Mouse (Mus musculus): ENCODE results near the gene Serac1. TPM values are rescaled to one million over a fixed set of nuclear protein-coding genes. Genes with fewer than 3 reads are reported as not detected.

Serac1 gene
- polyA plus RNA-seq, 1 experiment from 2014 or later, result 13.6 TPM

DNA sequence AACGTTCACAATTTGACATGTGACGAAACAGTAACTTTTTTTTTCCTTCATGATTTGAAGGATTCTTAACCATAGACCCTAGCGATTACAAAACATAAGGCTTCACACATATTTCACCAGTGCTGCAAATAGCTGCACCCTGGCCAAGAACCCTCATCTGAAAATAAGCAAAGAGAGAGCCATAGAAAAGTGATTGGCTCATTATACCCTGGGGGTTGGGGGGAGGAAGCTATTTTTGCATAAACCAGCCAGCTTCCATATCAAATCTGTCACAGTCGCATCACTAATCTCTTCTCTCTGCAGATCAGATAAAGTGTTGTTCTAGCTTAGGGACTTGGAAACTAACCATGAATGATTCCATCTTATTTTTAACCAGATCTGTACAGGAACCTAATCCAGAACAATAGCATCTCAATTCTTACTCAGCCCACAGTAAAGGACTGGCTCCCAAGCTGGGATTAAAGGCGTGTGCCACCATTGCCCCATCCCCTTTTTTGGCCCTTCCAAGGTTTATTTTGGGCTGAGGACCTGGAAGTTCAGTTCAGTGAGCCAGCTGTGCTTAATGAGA lies 3.9 kb upstream of the Serac1 start:
- H3K9ac ChIP-seq, result no peak overlapping the region
- H3K27ac ChIP-seq, result no peak overlapping the region
- ATAC-seq (ENCODE audit: low FRiP score), result no peak
- WGBS, result 91% methylated on average over 5 of the region's 5 CpGs
- no peaks in the 10 kb centered on the region for H3K27me3 ChIP-seq (ENCODE audit: control insufficient read depth, insufficient read depth, low read length)
- H3K36me3 ChIP-seq (replicated peaks; ENCODE audit: control insufficient read depth, insufficient read depth), result peaks cover 49% of the 10 kb centered on the region
- H3K4me3 ChIP-seq (replicated peaks; ENCODE audit: low read length), result no peak overlapping the region
- H3K9me3 ChIP-seq (ENCODE audit: control insufficient read depth, low read length), result no peaks in the 10 kb centered on the region
- no peak overlapping the region for H3K4me2 ChIP-seq (replicated peaks)
- H3K4me1 ChIP-seq (replicated peaks; ENCODE audit: control insufficient read depth, insufficient read depth, low read length), result peaks cover 20% of the 10 kb centered on the region
- DNase-seq (ENCODE audit: low spot score), result no peak

DNA sequence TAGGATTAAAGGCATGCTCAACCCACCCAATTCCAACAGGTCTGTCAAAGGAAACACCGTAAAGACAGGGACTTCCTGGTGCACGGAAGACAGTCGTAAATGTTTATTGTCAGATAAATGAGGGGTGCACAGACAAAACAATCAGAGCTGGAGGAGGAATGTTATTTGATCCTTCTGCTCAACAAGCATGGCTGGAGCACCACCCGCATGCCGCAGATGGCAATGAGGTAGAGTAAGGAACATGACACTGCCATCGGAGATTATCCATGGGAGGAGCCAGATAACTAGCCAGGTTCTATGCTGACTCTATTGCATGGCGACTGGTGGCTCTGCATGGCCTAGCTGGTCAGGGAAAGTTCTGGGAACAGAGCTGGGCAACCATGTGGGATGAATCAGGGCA lies 6.1 kb downstream of the Serac1 start:
- Histone ChIP-seq H3K27ac (no peak overlapping the region), H3K9ac (no peak overlapping the region), H3K4me1 (replicated peaks; ENCODE audit: control insufficient read depth, insufficient read depth, low read length) (peaks cover 9% of the 10 kb centered on the region; the same call in 1 of the 2 replicates), H3K4me2 (replicated peaks) (no peak overlapping the region), H3K9me3 (ENCODE audit: control insufficient read depth, low read length) (no peaks in the 10 kb centered on the region), H3K36me3 (replicated peaks; ENCODE audit: control insufficient read depth, insufficient read depth) (peaks cover 51% of the 10 kb centered on the region), H3K4me3 (replicated peaks; ENCODE audit: low read length) (no peak overlapping the region), H3K27me3 (ENCODE audit: control insufficient read depth, insufficient read depth, low read length) (no peaks in the 10 kb centered on the region)
- ATAC-seq (ENCODE audit: low FRiP score), result no peak
- WGBS, result 89% methylated on average over 7 of the region's 7 CpGs
- DNase-seq (ENCODE audit: low spot score), result no peak

DNA sequence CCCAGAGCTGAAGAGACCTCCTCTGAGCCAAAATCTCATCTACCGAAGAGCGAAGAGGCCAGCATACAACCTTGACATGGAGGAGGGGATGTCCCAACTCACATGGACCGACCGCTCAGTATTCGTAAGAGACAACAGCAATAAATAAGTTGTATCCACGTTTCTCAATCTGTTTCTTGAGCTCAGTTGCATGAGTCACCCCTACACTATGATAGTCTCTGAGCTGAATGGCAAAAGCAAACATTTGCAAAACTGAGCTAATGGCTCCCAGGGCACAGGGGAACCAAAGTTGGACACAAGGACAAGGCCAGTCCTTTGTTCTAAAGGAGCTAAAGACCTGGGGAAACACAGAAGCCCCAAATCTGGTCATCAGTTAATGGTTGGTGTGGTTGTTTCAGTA lies 9.7 kb downstream of the Serac1 start:
- Histone ChIP-seq H3K9ac (no peak overlapping the region), H3K4me2 (replicated peaks) (no peak overlapping the region), H3K9me3 (ENCODE audit: control insufficient read depth, low read length) (no peaks in the 10 kb centered on the region), H3K4me1 (replicated peaks; ENCODE audit: control insufficient read depth, insufficient read depth, low read length) (no peaks in the 10 kb centered on the region), H3K4me3 (replicated peaks; ENCODE audit: low read length) (no peak overlapping the region), H3K36me3 (replicated peaks; ENCODE audit: control insufficient read depth, insufficient read depth) (peaks cover 81% of the 10 kb centered on the region), H3K27ac (no peak overlapping the region), H3K27me3 (ENCODE audit: control insufficient read depth, insufficient read depth, low read length) (no peaks in the 10 kb centered on the region)
- DNase-seq (ENCODE audit: low spot score) (no peak), ATAC-seq (ENCODE audit: low FRiP score) (no peak)
- WGBS, result 97% methylated on average over 6 of the region's 6 CpGs

DNA sequence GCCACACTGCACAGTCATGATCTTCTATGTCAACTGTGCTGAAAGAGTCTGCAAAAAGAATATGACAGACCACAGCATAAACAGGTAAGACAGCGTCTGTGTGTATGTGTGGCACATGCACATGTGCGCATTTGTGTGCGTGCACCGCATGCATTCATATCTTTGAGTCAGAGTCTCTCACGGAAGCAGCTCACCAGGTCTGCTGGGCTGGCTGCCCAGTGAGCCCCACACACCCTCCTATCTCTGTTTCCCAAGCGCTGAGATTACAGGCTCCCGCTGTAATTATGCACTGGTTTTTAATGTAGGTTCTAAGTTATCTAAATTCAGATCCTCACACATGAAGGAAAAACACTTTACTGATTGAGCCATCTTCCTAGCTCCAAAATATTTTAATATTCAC lies 11.9 kb downstream of the Serac1 start:
- H3K36me3 ChIP-seq (replicated peaks; ENCODE audit: control insufficient read depth, insufficient read depth), result peaks cover 88% of the 10 kb centered on the region

DNA sequence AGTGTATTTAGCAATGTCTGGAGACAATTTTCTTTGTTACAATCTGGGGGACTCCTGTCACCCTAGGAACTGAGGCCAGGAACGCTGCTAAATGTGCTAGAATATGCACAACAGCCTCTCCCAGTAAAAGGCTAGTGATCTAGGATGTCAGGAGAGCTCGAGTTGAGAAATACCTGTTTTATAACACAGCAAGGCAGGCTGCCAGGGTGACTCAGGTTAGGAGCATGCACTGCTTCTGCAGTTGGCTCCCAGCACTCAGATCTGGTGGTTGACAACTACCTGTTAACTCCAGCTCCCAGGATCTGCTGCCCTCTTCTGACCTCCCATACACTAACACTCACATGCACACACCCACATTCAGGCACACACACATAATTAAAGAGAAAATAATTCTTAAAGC lies 13.5 kb downstream of the Serac1 start:
- Histone ChIP-seq H3K4me1 (replicated peaks; ENCODE audit: control insufficient read depth, insufficient read depth, low read length) (no peaks in the 10 kb centered on the region), H3K4me3 (replicated peaks; ENCODE audit: low read length) (no peak overlapping the region), H3K9ac (no peak overlapping the region), H3K27ac (no peak overlapping the region), H3K36me3 (replicated peaks; ENCODE audit: control insufficient read depth, insufficient read depth) (peaks cover 84% of the 10 kb centered on the region), H3K4me2 (replicated peaks) (no peak overlapping the region), H3K27me3 (ENCODE audit: control insufficient read depth, insufficient read depth, low read length) (no peaks in the 10 kb centered on the region), H3K9me3 (ENCODE audit: control insufficient read depth, low read length) (no peaks in the 10 kb centered on the region)
- DNase-seq (ENCODE audit: low spot score), result no peak
- 94% methylated on average over 2 of the region's 2 CpGs for WGBS
- no peak for ATAC-seq (ENCODE audit: low FRiP score)

More for the DNA sequence above, 11.9 kb downstream of the Serac1 start:
- Histone ChIP-seq H3K4me1 (replicated peaks; ENCODE audit: control insufficient read depth, insufficient read depth, low read length) (no peaks in the 10 kb centered on the region), H3K4me3 (replicated peaks; ENCODE audit: low read length) (no peak overlapping the region), H3K27me3 (ENCODE audit: control insufficient read depth, insufficient read depth, low read length) (no peaks in the 10 kb centered on the region), H3K4me2 (replicated peaks) (no peak overlapping the region), H3K27ac (no peak overlapping the region), H3K9ac (no peak overlapping the region), H3K9me3 (ENCODE audit: control insufficient read depth, low read length) (no peaks in the 10 kb centered on the region)
- DNase-seq (ENCODE audit: low spot score) (no peak), ATAC-seq (ENCODE audit: low FRiP score) (no peak)
- WGBS, result 97% methylated on average over 7 of the region's 7 CpGs

- no peaks in the 10 kb centered on the region for H3K4me1 ChIP-seq (replicated peaks; ENCODE audit: control insufficient read depth, insufficient read depth, low read length)
- H3K9me3 ChIP-seq (ENCODE audit: control insufficient read depth, low read length), result no peaks in the 10 kb centered on the region
- H3K9ac ChIP-seq, result no peak overlapping the region
- no peak for ATAC-seq (ENCODE audit: low FRiP score)
- H3K27me3 ChIP-seq (ENCODE audit: control insufficient read depth, insufficient read depth, low read length), result no peaks in the 10 kb centered on the region
- H3K27ac ChIP-seq, result no peak overlapping the region
- no peak for DNase-seq (ENCODE audit: low spot score)
- H3K36me3 ChIP-seq (replicated peaks; ENCODE audit: control insufficient read depth, insufficient read depth), result peaks cover 83% of the 10 kb centered on the region
- WGBS, result 94% methylated on average over 5 of the region's 5 CpGs
- no peak overlapping the region for H3K4me3 ChIP-seq (replicated peaks; ENCODE audit: low read length)
- H3K4me2 ChIP-seq (replicated peaks), result no peak overlapping the region
These were observed 16.0 kb downstream of the Serac1 start for GRCm38 (mm10) chr17:6063532-6063931.

DNA sequence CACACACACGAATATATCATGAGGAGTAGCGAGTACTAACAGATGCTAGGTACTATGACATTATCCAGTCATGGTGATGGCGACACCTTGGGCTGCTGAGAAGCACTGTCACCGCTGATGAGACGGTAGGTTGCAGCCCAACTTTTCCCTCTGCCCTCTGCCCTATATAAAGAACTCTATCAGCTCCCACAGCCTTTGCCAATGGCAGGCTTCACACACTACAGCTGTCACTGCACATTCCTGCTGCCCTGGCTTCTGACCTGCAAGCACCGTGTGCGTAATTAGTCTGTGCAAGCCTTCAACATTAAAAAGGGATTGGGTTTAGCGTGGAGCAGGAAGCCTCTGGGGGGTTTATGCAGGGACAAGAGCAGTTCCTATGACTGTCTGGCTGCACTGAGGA lies 16.7 kb downstream of the Serac1 start:
- Histone ChIP-seq H3K27me3 (ENCODE audit: control insufficient read depth, insufficient read depth, low read length) (no peaks in the 10 kb centered on the region), H3K9me3 (ENCODE audit: control insufficient read depth, low read length) (no peaks in the 10 kb centered on the region), H3K9ac (no peak overlapping the region), H3K4me2 (replicated peaks) (no peak overlapping the region), H3K4me3 (replicated peaks; ENCODE audit: low read length) (no peak overlapping the region), H3K4me1 (replicated peaks; ENCODE audit: control insufficient read depth, insufficient read depth, low read length) (no peaks in the 10 kb centered on the region), H3K36me3 (replicated peaks; ENCODE audit: control insufficient read depth, insufficient read depth) (peaks cover 85% of the 10 kb centered on the region), H3K27ac (no peak overlapping the region)
- ATAC-seq (ENCODE audit: low FRiP score) (no peak), DNase-seq (ENCODE audit: low spot score) (no peak)
- WGBS, result 85% methylated on average over 8 of the region's 8 CpGs

DNA sequence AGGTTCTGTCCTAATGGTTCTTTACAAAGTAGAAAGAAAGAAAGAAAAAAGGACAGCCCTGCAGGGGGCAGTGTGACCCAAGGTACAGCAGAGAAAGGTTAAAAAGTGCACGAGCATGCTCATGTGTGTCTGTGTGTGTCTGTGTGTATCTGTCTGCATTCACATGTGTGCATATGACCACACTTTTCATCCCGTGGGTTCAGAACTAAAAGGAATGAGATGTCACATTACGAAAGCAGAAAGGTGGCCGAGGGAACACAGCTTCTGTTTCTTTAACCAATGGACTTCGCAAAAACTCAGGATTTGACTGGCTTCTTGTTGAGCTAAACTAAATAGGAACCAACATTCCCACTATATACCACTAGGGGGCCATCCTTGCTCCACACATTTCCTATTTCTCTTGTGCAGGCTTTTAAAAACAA lies 24.6 kb downstream of the Serac1 start:
- WGBS, result 20% methylated on average over 5 of the region's 5 CpGs
- peak; percentile 75 for DNase-seq (ENCODE audit: low spot score)
- Histone ChIP-seq H3K9me3 (ENCODE audit: control insufficient read depth, low read length) (no peaks in the 10 kb centered on the region), H3K36me3 (replicated peaks; ENCODE audit: control insufficient read depth, insufficient read depth) (peaks cover 47% of the 10 kb centered on the region), H3K4me3 (replicated peaks; ENCODE audit: low read length) (no peak overlapping the region), H3K4me1 (replicated peaks; ENCODE audit: control insufficient read depth, insufficient read depth, low read length) (no peaks in the 10 kb centered on the region), H3K27ac (no peak overlapping the region), H3K4me2 (replicated peaks) (no peak overlapping the region), H3K9ac (no peak overlapping the region), H3K27me3 (ENCODE audit: control insufficient read depth, insufficient read depth, low read length) (no peaks in the 10 kb centered on the region)
- ATAC-seq (ENCODE audit: low FRiP score), result no peak

DNA sequence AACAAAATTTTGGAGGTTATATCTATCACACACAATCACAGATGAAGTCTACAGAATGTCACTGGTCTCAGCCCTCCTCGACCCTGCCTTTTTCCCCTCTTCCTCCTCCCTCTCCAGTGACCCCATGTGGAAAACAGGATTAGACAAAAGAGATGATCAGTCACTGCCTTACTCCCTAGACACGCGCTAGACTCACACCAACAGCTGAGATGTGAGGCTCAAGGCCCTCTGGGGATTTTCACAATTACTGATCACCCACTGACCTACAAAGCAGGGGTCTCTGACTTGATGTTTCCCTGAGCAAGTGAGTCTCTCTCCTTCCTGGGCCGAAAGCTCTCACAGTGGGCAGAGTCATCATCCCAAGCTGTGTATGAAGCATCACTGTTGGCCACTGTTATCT lies 26.7 kb downstream of the Serac1 start:
- DNase-seq (ENCODE audit: low spot score) (no peak), ATAC-seq (ENCODE audit: low FRiP score) (no peak)
- H3K36me3 ChIP-seq (replicated peaks; ENCODE audit: control insufficient read depth, insufficient read depth), result peaks cover 47% of the 10 kb centered on the region
- H3K9ac ChIP-seq, result no peak overlapping the region
- no peaks in the 10 kb centered on the region for H3K27me3 ChIP-seq (ENCODE audit: control insufficient read depth, insufficient read depth, low read length)
- no peaks in the 10 kb centered on the region for H3K4me1 ChIP-seq (replicated peaks; ENCODE audit: control insufficient read depth, insufficient read depth, low read length)
- no peak overlapping the region for H3K4me2 ChIP-seq (replicated peaks)
- no peak overlapping the region for H3K4me3 ChIP-seq (replicated peaks; ENCODE audit: low read length)
- H3K27ac ChIP-seq, result no peak overlapping the region
- no peaks in the 10 kb centered on the region for H3K9me3 ChIP-seq (ENCODE audit: control insufficient read depth, low read length)
- WGBS, result 42% methylated on average over 4 of the region's 4 CpGs

- Histone ChIP-seq H3K27ac (no peak overlapping the region), H3K4me3 (replicated peaks; ENCODE audit: low read length) (no peak overlapping the region), H3K27me3 (ENCODE audit: control insufficient read depth, insufficient read depth, low read length) (no peaks in the 10 kb centered on the region), H3K36me3 (replicated peaks; ENCODE audit: control insufficient read depth, insufficient read depth) (peaks cover 8% of the 10 kb centered on the region), H3K4me1 (replicated peaks; ENCODE audit: control insufficient read depth, insufficient read depth, low read length) (no peaks in the 10 kb centered on the region), H3K4me2 (replicated peaks) (no peak overlapping the region), H3K9me3 (ENCODE audit: control insufficient read depth, low read length) (no peaks in the 10 kb centered on the region), H3K9ac (no peak overlapping the region)
- ATAC-seq (ENCODE audit: low FRiP score), result no peak
- DNase-seq (ENCODE audit: low spot score), result no peak
- WGBS, result 92% methylated on average over 10 of the region's 10 CpGs
These were observed 42.0 kb downstream of the Serac1 start for GRCm38 (mm10) chr17:6037507-6037906.

All from hindbrain, embryonic 14.5 days (tissue).